Mouse (Mus musculus) R1 (cell line): ENCODE results near the gene Zfhx3.

Source experiments
- DNase-seq: peaks from one replicate; pipeline ENCODE4 v3.0.0-alpha.2; 2018; ENCODE audit warnings: low read depth, low spot score

The Zfhx3 gene

DNA sequence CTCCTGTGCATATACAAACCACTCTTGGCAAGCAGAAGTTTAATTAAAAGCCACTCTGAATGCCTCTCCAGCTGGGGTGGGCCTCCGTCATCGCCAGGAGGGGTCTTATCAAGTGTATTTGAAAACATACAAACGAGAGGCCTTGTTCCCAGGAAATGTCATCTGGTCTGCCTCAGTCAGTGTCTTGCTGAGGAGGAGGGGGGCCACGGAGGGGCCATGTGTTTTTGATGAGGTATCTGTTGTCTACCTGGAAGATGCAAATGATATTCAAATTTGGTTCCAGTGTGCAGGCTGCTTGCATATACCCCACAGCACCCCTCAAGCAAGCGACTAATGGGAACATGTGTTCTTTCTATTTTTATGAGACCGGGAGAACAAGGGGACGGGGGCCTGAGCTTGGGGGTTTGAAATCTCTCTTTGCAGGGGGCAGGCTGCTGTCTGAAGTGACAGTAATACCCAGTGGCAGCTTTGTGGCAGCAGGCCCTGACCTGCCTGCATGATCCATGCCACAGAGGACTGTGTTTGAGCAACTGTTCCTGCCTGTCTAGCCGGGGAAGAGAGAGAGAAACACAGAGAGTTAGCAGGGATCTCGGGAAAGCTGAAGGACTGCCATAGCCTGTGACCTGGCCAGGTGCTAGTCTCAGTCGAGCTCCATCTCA, 412.8 kb downstream of the Zfhx3 start:
- DNase-seq, result no peak

DNA sequence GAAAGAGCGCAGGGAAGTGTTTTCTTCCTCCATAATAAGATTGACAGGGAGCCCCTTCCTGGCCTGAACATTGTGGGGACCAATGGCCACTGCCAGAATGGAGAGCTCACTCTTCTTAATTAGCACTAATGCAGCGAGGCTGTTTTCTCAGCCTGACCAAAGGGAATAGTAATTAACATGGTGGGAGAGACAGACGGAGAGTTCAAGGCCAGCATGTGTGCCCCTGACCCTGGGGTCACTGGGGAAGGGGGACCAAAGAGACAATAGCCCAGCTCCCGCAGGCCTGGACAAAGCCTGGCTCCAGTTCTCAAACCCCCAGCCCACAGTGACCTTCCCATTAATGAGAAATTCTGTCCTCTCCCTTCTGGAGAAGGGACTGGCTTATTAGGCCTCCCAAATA, 419.0 kb downstream of the Zfhx3 start:
- DNase-seq, result no peak

GRCm38 (mm10) chr8:108362421-108362820, 420.0 kb downstream of the Zfhx3 start:
- no peak for DNase-seq

- DNase-seq, result no peak
Measured at GRCm38 (mm10) chr8:108363435-108363834, 421.0 kb downstream of the Zfhx3 start.

DNA sequence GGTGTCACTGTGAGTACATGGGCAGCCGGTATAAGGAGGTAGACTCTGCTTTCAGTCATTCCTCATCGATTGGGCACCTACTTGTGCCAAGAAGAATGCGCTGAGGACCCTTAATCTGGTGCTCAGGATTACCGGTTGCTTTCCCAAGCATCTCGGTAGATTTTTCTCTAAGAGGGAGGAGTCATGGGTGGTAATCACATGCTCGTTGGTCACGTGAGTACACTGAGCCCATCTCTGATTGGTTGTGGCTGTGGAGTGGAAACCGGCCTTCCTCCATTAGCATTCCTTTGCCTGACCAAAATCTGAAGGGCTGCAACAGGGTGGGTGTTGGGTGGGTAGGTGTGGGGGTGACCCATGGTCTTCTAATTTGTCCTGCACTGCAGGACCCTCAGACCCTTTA, 421.4 kb downstream of the Zfhx3 start:
- peak; percentile 35 for DNase-seq

DNA sequence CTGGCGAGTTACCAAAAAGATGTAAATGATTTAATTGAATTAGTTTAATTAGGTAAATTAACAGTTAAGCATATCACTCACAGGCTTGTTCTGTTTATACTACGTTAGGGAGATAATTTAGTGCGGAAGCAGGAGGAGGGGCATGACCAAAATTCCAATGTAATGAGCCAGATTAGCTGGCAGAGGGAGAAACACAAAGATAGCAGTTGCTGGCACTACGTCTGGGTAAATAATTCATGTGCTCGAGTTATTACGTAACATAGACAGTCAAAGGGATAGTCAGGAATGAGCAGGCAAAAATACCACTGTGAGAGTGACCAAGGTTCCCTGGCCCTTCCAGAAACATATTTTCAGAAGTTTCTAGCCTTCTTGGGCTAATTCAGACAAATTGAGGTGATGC, 426.6 kb downstream of the Zfhx3 start:
- DNase-seq, result no peak

- no peak for DNase-seq
Measured at GRCm38 (mm10) chr8:108370731-108371130, 428.3 kb downstream of the Zfhx3 start.

GRCm38 (mm10) chr8:108373046-108373445, 430.6 kb downstream of the Zfhx3 start:
- no peak for DNase-seq

DNA sequence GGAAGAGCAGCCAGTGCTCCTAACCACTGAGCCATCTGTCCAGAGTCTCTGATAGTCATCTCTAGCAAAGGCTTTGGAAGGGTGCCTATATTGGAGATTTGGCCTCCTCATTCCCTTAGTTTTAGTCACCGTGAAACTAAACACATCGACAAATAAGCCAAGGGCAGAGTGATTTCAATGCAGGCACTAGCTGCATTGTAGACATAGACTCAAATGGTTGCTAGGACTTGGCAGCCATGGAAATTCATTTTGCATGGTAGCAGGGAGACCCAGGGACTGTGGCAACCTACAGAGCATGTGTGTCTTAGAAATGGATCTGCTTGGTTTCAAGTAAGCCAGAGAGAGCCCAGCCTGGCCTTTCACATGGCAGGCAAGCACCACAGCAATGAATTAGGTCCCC, 435.6 kb downstream of the Zfhx3 start:
- DNase-seq, result no peak

GRCm38 (mm10) chr8:108383121-108383520, 440.7 kb downstream of the Zfhx3 start:
- DNase-seq, result no peak

GRCm38 (mm10) chr8:108387160-108387912, 444.9 kb downstream of the Zfhx3 start:
- peak; percentile 49 for DNase-seq

DNA sequence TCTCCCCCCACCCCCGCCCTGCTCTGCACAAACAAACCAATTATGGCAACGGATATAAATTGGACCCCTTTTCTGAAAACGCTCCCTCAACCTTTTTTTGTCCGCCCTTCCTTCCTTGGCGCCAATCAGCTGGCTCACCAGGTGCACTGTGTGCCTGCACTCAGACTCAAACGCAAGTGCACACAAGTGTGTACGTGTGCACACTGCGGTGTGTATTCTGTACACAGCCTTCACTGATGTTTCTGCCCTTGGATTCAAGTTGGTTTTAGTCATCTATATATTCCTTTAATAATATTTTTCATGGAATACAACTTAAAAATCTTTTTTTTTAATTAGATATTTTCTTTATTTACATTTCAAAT, 445.4 kb downstream of the Zfhx3 start:
- DNase-seq, result no peak

DNA sequence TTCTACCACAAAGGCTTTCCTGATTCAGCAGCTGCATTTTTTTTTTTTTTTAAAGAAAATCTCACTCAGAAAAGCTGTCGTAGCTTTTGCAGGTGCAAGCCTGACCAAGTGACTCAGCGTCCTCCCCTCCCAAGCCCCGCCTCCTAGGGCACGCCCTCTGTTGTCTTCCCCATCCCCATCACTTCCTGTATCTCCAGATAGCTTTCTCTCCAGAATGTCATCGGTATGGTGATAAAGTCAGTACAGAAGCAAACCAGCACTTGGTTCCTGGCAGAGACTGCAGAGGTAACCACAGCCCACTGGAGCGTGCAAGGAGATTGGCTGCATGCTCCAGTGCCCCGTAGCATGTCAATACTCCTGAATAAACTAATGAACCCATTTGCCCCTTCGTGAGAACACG, 450.5 kb downstream of the Zfhx3 start:
- DNase-seq, result peak; percentile 50

GRCm38 (mm10) chr8:108402149-108402548, 459.7 kb downstream of the Zfhx3 start:
- no peak for DNase-seq

GRCm38 (mm10) chr8:108406716-108407494, 464.5 kb downstream of the Zfhx3 start:
- peak; percentile 39 for DNase-seq

GRCm38 (mm10) chr8:108419162-108419844, 476.9 kb downstream of the Zfhx3 start:
- DNase-seq, result peak; percentile 18

DNA sequence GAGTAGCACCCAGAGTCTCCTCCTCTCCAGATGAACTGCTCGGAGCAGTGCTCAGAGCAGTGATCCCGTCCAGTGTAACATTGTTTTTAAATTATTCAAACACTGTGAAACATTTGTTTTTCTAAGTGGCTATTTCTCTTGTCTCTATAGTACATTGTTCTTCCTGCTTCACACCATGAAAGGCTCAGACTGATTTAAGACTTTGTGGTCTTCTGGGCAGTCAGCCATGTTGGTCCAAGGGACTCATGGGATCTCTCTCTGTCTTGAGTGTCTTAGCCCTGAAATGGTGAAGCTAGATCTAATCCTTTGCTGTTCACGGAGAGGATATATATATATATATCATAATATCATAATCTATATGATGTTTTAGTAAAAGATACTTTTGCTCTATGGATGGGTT, 480.1 kb downstream of the Zfhx3 start:
- no peak for DNase-seq

GRCm38 (mm10) chr8:108424337-108424736, 481.9 kb downstream of the Zfhx3 start:
- no peak for DNase-seq

GRCm38 (mm10) chr8:108433321-108433720, 490.9 kb downstream of the Zfhx3 start:
- DNase-seq, result no peak

GRCm38 (mm10) chr8:108434510-108434909, 492.1 kb downstream of the Zfhx3 start:
- DNase-seq, result no peak

- DNase-seq, result no peak
Measured at GRCm38 (mm10) chr8:108436336-108436735, 493.9 kb downstream of the Zfhx3 start.

DNA sequence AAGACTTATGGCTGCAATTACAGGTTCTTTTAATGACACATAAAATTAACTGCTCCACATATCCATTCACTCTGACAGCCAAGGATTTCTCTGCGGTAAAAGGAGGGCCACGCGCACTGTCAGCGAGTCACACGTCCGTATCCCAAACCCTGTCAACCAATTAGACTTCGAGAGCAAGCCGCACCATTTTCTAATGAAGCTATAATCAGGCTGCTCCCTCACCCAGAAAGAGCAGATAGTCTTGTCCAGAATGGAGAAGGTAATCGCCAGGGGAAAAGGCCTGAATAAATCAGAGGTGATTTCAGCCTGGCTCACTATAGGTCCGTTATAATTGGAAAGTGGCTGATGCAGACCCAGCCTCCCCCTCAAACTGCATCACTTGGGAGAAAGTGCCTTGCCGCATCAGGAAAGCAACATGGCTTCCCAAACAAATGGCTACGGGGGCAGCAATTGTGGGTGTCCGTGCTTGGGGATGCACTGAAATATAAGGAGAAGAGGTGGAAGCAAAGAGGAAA, 494.9 kb downstream of the Zfhx3 start:
- no peak for DNase-seq
